Mouse (Mus musculus) lung, postnatal 0 days (tissue): ENCODE measurements around the gene Fuca1. TPM values are rescaled to one million over a fixed set of nuclear protein-coding genes. Genes with fewer than 3 reads are reported as not detected.

Experiments
- ATAC-seq: fragments of 200-750 bp; cut with Nextera tagmentation; 2 replicates; pipeline ENCODE4 v1.8.0; 2017; ENCODE audit warnings: moderate library complexity
- DNase-seq: peaks from one replicate; pipeline ENCODE4 v3.0.0-alpha.2; 2016; ENCODE audit warnings: low spot score
- H3K27ac ChIP-seq: fragments of 300-500 bp; sonication (generic); 2 replicates; pipeline ENCODE4 v1.5.1; 2014; ENCODE audit warnings: antibody characterized with exemption, mild to moderate bottlenecking, low read length, mixed read lengths
- H3K27me3 ChIP-seq: fragments of 300-500 bp; sonication (generic); replicated peaks from 2 replicates; pipeline ENCODE4 v1.6.1; 2014; ENCODE audit warnings: low read length, mixed read lengths; ENCODE audit not compliant: insufficient read depth
- H3K36me3 ChIP-seq: fragments of 300-500 bp; sonication (generic); 2 replicates; pipeline ENCODE4 v1.6.1; 2014; ENCODE audit warnings: low read length, mixed read lengths; ENCODE audit not compliant: insufficient read depth
- H3K4me1 ChIP-seq: fragments of 300-500 bp; sonication (generic); 2 replicates; pipeline ENCODE4 v1.6.1; 2014; ENCODE audit warnings: antibody characterized with exemption, low read depth, low read length, mixed read lengths; ENCODE audit not compliant: insufficient read depth
- H3K4me2 ChIP-seq: fragments of 300-500 bp; sonication (generic); replicated peaks from 2 replicates; pipeline ENCODE4 v1.6.1; 2014; ENCODE audit warnings: low read depth, mild to moderate bottlenecking, low read length, moderate library complexity, mixed read lengths
- H3K4me3 ChIP-seq: fragments of 300-500 bp; sonication (generic); 2 replicates; pipeline ENCODE4 v1.5.1; 2014; ENCODE audit warnings: low read depth, low read length
- H3K9ac ChIP-seq: fragments of 300-500 bp; sonication (generic); replicated peaks from 2 replicates; pipeline ENCODE4 v1.6.1; 2014; ENCODE audit warnings: low read depth, mild to moderate bottlenecking
- H3K9me3 ChIP-seq: fragments of 300-500 bp; sonication (generic); 2 replicates; pipeline ENCODE4 v1.6.1; 2016; ENCODE audit warnings: low read length, mixed read lengths
- CTCF ChIP-seq: IDR thresholded peaks from 2 replicates; pipeline ENCODE4 v1.5.1; 2016; ENCODE audit warnings: antibody characterized with exemption, mild to moderate bottlenecking
- EP300 ChIP-seq: IDR thresholded peaks from 2 replicates; pipeline ENCODE4 v1.6.1; 2016; ENCODE audit warnings: antibody characterized with exemption, mild to moderate bottlenecking, control low read depth
- WGBS: fragments of 180-500 bp; shearing (Covaris S2); extraction: QIAGEN DNeasy Blood & Tissue Kit; methylation state at CpG from one replicate; pipeline ENCODE4 v1.1.7; 2014; 5-methylcytosine and 5-hydroxymethylcytosine counted together
- polyA plus RNA-seq: library from polyadenylated mRNA; unstranded; fragments of >200 nt; fragmentation: Nextera tagmentation; extraction: Ambion mirVana; gene quantifications from 2 replicates; pipeline ENCODE4 v1.2.1, GENCODE M21; 2015

The Fuca1 gene
- polyA plus RNA-seq, 1 experiment from 2014 or later: 131 TPM

DNA sequence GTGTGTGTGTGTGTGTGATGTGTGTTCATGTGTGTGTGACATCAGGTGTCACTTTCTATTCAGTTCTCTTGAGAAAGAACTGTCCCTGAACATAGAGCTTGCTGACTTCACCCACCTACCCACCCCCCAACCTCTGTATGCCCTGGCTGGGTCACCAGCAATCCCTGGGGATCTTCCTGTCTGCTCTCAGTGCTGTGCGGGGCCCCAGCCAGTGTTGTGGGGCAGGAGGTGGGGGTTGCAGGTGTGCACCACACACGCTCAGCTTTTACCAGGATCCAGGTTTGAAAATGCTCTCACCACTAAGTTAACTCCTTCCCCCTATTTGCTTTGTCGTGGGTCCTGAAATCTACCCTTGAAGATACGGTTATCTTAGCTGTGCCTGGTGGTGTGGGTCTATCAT, 34.4 kb upstream of the Fuca1 start:
- no peak for TF ChIP-seq EP300
- TF ChIP-seq CTCF: no peak
- Histone ChIP-seq H3K4me3 (no peak overlapping the region), H3K27me3 (no peaks in the 10 kb centered on the region), H3K27ac (no peak overlapping the region), H3K9me3 (no peaks in the 10 kb centered on the region), H3K9ac (no peak overlapping the region), H3K36me3 (no peaks in the 10 kb centered on the region), H3K4me2 (no peak overlapping the region), H3K4me1 (peaks cover 6% of the 10 kb centered on the region; the same call in 1 of the 2 replicates)
- ATAC-seq (no peak), DNase-seq (no peak)
- 71% methylated on average over 4 of the region's 4 CpGs for WGBS

DNA sequence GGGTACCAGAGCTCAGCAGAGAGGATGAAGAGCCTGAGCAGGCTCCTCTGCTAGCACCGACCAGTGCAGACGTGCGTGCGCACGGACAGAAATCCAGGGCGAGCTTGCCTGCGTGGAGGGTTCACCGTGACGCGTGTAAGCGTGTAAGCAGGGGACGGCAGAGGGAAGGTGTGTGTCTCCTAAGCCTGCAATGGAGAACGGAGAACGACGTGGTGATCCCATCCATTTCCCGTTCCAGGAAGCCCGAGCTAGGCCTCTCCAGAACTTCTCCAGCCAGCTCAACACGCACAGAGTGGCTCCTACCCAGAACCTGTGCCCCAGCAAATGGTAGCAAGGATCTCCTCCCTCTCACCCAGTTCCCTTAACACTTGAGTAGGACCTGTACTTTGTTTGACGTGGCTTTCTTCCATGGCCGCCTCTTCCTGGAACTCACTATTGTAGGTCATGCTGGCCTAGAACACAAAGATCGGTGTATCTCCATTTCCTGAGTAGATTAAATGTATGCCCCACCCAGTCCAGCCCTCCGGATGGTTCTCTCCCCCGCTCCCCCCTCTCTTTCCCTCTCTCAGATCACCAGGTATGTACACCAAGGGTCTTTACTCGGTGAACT, 32.0 kb upstream of the Fuca1 start:
- no peaks in the 10 kb centered on the region for H3K9me3 ChIP-seq
- no peak overlapping the region for H3K9ac ChIP-seq
- no peak overlapping the region for H3K4me3 ChIP-seq
- H3K4me1 ChIP-seq: peaks cover under 1% of the 10 kb centered on the region; the same call in 1 of the 2 replicates
- no peak overlapping the region for H3K4me2 ChIP-seq
- H3K36me3 ChIP-seq: no peaks in the 10 kb centered on the region
- H3K27me3 ChIP-seq: no peaks in the 10 kb centered on the region
- TF ChIP-seq CTCF (no peak), EP300 (no peak)
- no peak overlapping the region for H3K27ac ChIP-seq
- DNase-seq (no peak), ATAC-seq (no peak)
- 86% methylated on average over 24 of the region's 24 CpGs for WGBS

DNA sequence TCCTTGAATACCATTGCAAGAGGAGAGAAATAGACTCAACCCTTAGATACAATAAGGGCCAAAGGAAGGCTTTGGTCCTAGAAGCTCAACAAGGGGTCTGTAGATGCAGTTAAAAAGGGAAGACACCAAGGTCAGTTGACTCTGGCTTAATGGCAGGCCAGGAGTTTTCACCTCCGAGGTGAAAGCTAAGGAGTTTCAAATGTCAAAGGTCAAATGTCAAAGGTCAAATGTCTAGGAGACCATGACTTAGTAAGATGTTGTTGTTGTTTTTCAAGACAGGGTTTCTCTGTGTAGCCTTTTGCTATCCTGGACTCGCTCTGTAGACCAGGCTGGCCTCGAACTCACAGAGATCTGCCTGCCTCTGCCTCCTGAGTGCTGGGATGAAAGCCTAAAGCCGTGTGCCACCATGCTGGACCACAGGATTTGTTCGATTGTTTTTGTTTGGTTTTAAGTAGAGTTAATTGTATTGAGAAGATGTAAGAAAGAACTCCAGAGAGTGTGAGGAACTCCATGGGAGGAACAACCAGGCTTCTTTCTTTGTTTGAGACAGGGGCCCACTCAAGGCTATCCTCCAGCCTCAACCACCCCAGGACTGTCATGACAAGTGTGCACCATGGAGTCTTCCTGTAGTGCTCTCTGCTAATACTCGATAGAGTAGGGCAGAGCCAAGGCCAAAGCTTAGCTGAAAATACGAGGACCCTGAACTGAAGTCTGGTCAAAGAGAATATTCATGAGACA, 31.2 kb upstream of the Fuca1 start:
- Histone ChIP-seq H3K36me3 (no peaks in the 10 kb centered on the region), H3K4me3 (no peak overlapping the region), H3K4me1 (no peaks in the 10 kb centered on the region), H3K27me3 (no peaks in the 10 kb centered on the region), H3K4me2 (no peak overlapping the region), H3K9me3 (no peaks in the 10 kb centered on the region), H3K27ac (no peak overlapping the region), H3K9ac (no peak overlapping the region)
- no peak for ATAC-seq
- no peak for DNase-seq
- 80% methylated on average over 7 of the region's 7 CpGs for WGBS
- TF ChIP-seq CTCF (no peak), EP300 (no peak)

DNA sequence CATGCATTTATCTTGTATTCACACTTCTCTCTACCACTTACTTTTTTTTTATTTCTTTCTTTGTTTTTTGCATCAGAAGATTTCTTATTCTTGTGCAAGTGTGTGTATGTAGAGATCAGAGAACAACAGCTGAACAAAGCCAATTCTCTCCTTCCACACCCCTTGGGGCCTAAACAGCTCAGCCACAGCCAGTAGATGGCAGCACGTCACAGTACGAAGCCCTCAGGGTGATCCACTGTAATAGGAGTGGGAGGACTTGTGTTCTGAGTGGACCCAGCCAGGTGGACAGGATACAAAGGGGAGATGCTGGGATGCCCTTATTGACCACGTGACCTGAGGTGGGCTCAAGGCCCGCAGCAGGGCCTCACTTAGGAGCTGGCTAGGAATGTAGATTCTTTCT, 30.7 kb upstream of the Fuca1 start:
- no peaks in the 10 kb centered on the region for H3K9me3 ChIP-seq
- DNase-seq (peak; percentile 90), ATAC-seq (peak; percentile 94)
- H3K27me3 ChIP-seq: no peaks in the 10 kb centered on the region
- 3% methylated on average over 4 of the region's 4 CpGs for WGBS
- H3K36me3 ChIP-seq: no peaks in the 10 kb centered on the region
- no peaks in the 10 kb centered on the region for H3K4me1 ChIP-seq
- H3K4me2 ChIP-seq: no peak overlapping the region
- no peak overlapping the region for H3K9ac ChIP-seq
- no peak overlapping the region for H3K27ac ChIP-seq
- TF ChIP-seq CTCF (peak; percentile 95), EP300 (no peak)
- no peak overlapping the region for H3K4me3 ChIP-seq

DNA sequence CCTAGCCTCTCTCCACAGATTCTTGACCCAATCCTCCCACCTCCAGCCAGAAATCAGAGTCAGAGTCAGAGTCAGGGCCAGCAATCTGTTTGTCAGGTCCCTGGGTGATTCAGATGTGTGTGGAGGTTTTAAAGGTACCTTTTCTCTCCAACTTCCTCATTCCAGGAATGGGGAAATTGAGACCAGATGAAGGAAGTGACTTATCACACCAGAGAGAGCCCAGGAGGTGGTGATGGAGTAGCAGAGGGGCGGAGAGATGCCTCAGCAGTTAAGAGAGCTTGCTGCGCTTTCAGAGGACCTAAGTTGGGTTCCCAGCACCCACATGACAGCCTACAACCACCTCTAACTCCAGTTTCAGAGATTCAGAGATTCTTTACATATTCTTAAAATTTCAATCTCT, 29.0 kb upstream of the Fuca1 start:
- Histone ChIP-seq H3K36me3 (no peaks in the 10 kb centered on the region), H3K4me3 (no peak overlapping the region), H3K9ac (no peak overlapping the region), H3K27me3 (no peaks in the 10 kb centered on the region), H3K4me1 (no peaks in the 10 kb centered on the region), H3K9me3 (no peaks in the 10 kb centered on the region), H3K4me2 (no peak overlapping the region), H3K27ac (no peak overlapping the region)
- 78% methylated on average over 2 of the region's 2 CpGs for WGBS
- DNase-seq (no peak), ATAC-seq (no peak)
- TF ChIP-seq CTCF (no peak), EP300 (no peak)

DNA sequence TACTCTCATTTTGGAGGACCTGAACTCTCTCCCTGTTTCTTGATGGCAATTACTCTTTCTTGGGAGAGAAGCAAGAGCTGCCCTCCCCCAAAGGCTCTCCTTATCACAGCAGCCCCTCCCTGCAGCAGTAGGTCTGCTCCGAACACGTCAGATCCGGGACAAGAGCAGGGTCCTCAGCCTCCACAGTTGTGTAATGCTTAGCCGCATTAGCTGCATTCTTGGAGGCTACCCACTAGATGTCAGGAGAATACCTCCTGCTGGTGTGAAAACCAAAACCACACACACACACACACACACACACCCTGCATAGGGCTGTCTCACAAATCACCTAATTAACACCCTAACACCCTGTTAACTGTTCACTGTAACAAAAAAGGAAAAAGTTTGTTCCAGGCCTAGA, 27.7 kb upstream of the Fuca1 start:
- no peaks in the 10 kb centered on the region for H3K36me3 ChIP-seq
- no peak overlapping the region for H3K4me3 ChIP-seq
- DNase-seq (peak; percentile 46), ATAC-seq (peak; percentile 23; the same call in 1 of the 2 replicates)
- no peak overlapping the region for H3K4me2 ChIP-seq
- no peaks in the 10 kb centered on the region for H3K9me3 ChIP-seq
- no peaks in the 10 kb centered on the region for H3K4me1 ChIP-seq
- WGBS: 33% methylated on average over 4 of the region's 4 CpGs
- no peaks in the 10 kb centered on the region for H3K27me3 ChIP-seq
- no peak overlapping the region for H3K27ac ChIP-seq
- no peak overlapping the region for H3K9ac ChIP-seq
- TF ChIP-seq CTCF (peak; percentile 54), EP300 (no peak)
